Mouse (Mus musculus): ENCODE results near the gene Usp33. TPM values are rescaled to one million over a fixed set of nuclear protein-coding genes. Genes with fewer than 3 reads are reported as not detected.

Usp33 gene
- polyA plus RNA-seq (2012; rRNA removed; ENCODE audit: low replicate concordance) = 4.4 and 5.2 TPM in 2 replicates

GRCm38 (mm10) chr3:152345732-152346632, at the start of gene Usp33:
Gene Usp33, plus strand, starts transcription at chr3:152346478.

DNA sequence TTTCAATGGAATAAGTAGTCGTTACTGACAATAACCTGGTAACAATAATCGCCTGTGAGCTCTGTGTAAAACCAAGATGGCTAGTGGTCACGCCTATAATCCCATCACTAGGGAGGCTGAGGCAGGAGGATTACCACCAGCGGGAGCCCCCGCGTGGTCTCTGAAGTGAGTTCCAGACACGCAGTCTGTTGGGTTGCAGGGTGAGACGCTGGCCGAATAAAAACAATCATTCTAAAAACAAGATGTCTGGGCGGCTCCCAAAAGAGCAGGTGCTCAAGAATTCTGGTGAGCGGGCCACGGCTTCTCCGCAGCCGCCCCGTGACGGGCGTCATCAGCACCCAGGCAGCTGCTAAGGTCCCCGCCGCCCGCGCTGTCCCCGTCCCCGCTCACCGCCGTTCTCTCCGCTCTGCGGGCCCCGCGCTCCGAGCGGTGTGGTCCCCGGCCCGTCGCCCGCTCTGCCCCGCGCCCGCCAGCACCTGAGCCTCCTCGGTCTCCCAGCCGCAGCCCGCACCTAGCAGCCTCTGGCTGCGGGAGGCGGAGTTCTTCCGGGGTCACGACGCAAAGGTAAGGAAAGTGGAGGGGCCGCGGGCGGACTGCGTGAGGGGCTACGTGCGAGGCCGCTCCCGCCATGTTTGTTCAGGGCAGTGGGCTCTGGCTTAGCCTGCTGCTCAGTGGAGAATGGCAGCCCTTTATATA, 6.3 kb upstream of the Usp33 start, which contains the start of gene Miga1:
TSS of gene Miga1 (minus strand) at position 546 of the 696 bp plus-strand sequence.

GRCm38 (mm10) chr3:152395350-152396277, 49.3 kb downstream of the Usp33 start, which contains the start of gene Zzz3:
Gene Zzz3, plus strand, starts transcription at chr3:152395473.

Other genes starting within 250 kb of the Usp33 start
- 42.5 and 80.6 TPM in 2 replicates for gene Gipc2, start 180.2 kb upstream of the Usp33 start, polyA plus RNA-seq (2012; rRNA removed; ENCODE audit: low replicate concordance)
- 1.4 and 1.6 TPM in 2 replicates for gene Dnajb4, start 136.2 kb upstream of the Usp33 start, polyA plus RNA-seq (2012; rRNA removed; ENCODE audit: low replicate concordance)
- 16.7 and 50.3 TPM in 2 replicates for gene Fubp1, start 136.1 kb upstream of the Usp33 start, polyA plus RNA-seq (2012; rRNA removed; ENCODE audit: low replicate concordance)
- not detected in 2 replicates for gene Nexn, start 80.1 kb upstream of the Usp33 start, polyA plus RNA-seq (2012; rRNA removed; ENCODE audit: low replicate concordance)
- gene Miga1, start 6.1 kb upstream of the Usp33 start, polyA plus RNA-seq (2012; rRNA removed; ENCODE audit: low replicate concordance) = 2.2 and 2.7 TPM in 2 replicates
- gene Zzz3, start 49.0 kb downstream of the Usp33 start, polyA plus RNA-seq (2012; rRNA removed; ENCODE audit: low replicate concordance) = 7.2 TPM in 2 replicates